Comparison of ENCODE assay signal across 18 mouse cellular contexts in genomic region chr11:82834359-82834758, GRCm38 (mm10). TPM values are rescaled to one million over a fixed set of nuclear protein-coding genes. Genes with fewer than 3 reads are reported as not detected.
"Had no signal": no experiment of that assay in that cellular context is flagged by ENCODE, and none has a peak within 500 bp of the region (broad histone marks: within the 10 kb centered on the region; RNA-seq: fewer than 3 reads in every experiment).

No protein-coding gene starts in this region.

RNA-seq across cellular contexts. Expression of gene Fndc8, which starts 57.6 kb away (rescaled TPM):
- total RNA-seq: gastrocnemius, adult 18-20 months; gastrocnemius, adult 8-10 months; gastrocnemius, postnatal 14 days; gastrocnemius, postnatal 36 days; heart, adult 18-20 months; heart, adult 8-10 months; heart, postnatal 25 days; layer of hippocampus, adult 18-20 months; layer of hippocampus, adult 8-10 months; layer of hippocampus, postnatal 14 days; layer of hippocampus, postnatal 36 days; left cerebral cortex, adult 18-20 months; left cerebral cortex, adult 8-10 months; left cerebral cortex, postnatal 10 days; left cerebral cortex, postnatal 25 days; left cerebral cortex, postnatal 4 days; liver, adult 2 months had no signal
- polyA plus RNA-seq: inflammation-experienced regulatory T-cells, adult 6 months; liver, adult 2 months had no signal
